Mouse (Mus musculus) testis, adult 2 months (tissue): ENCODE results near the gene Aurkb. TPM values are rescaled to one million over a fixed set of nuclear protein-coding genes. Genes with fewer than 3 reads are reported as not detected.

ENCODE experiments used
- H3K27ac ChIP-seq: fragments of 200-500 bp; 2 replicates; pipeline ENCODE4 v1.5.1; 2012; ENCODE audit warnings: low read depth, low read length; ENCODE audit not compliant: control insufficient read depth, insufficient read depth
- H3K27me3 ChIP-seq: fragments of 200-500 bp; 2 replicates; pipeline ENCODE4 v1.6.1; 2012; ENCODE audit warnings: mild to moderate bottlenecking, low read length, moderate library complexity; ENCODE audit not compliant: control insufficient read depth, insufficient read depth
- H3K36me3 ChIP-seq: fragments of 200-500 bp; 2 replicates; pipeline ENCODE4 v1.6.1; 2012; ENCODE audit warnings: mild to moderate bottlenecking, low read length; ENCODE audit not compliant: control insufficient read depth, insufficient read depth
- H3K4me1 ChIP-seq: fragments of 200-500 bp; 2 replicates; pipeline ENCODE4 v1.6.1; 2012; ENCODE audit warnings: low read length; ENCODE audit not compliant: control insufficient read depth, insufficient read depth
- H3K4me3 ChIP-seq: fragments of 200-500 bp; 2 replicates; pipeline ENCODE4 v1.5.1; 2012; ENCODE audit warnings: low read depth, mild to moderate bottlenecking, low read length, moderate library complexity, mixed read lengths; ENCODE audit not compliant: control insufficient read depth
- CTCF ChIP-seq: fragments of 200-500 bp; IDR thresholded peaks from 2 replicates; pipeline ENCODE4 v1.5.1; 2012; ENCODE audit warnings: low read depth, mild to moderate bottlenecking, inconsistent platforms, low read length, moderate library complexity; ENCODE audit not compliant: control insufficient read depth, insufficient read depth, insufficient replicate concordance
- POLR2A ChIP-seq: fragments of 200-500 bp; IDR thresholded peaks from 2 replicates; pipeline ENCODE4 v1.6.1; 2012; ENCODE audit warnings: low read depth, mild to moderate bottlenecking, inconsistent platforms, low read length, moderate library complexity; ENCODE audit not compliant: control insufficient read depth
- polyA plus RNA-seq: library from polyadenylated mRNA; depleted of rRNA; stranded (reverse); fragments of >200 nt; gene quantifications from 2 replicates; pipeline ENCODE4 v1.2.3, GENCODE M21; 2012

Gene Aurkb
- polyA plus RNA-seq, 1 experiment = 15.2 TPM

DNA sequence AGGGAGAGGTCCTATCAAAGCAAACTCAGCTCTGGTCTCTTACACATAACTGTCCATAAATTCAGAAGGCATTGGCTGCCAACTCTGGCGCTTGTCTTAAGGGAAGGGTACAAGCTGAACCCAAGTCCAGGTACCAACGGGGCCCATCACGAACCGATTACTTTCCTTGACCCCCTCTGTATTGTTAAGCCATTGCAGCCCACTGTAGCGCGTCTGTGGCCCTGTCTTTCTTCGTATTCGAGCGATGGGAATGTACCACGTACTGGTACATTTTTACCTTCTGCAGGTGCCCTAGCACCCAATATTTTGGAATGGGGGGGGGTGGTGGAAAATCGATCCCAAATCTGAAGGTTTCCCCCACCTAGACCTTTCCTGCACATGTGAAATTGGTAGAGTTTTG is 26.8 kb downstream of the Aurkb start:
- TF ChIP-seq CTCF = no peak
- no peak for TF ChIP-seq POLR2A
- Histone ChIP-seq H3K36me3 (peaks cover 3% of the 10 kb centered on the region), H3K4me1 (peaks cover 10% of the 10 kb centered on the region), H3K4me3 (peak overlapping the region; percentile 64), H3K27ac (no peak overlapping the region), H3K27me3 (no peaks in the 10 kb centered on the region)

DNA sequence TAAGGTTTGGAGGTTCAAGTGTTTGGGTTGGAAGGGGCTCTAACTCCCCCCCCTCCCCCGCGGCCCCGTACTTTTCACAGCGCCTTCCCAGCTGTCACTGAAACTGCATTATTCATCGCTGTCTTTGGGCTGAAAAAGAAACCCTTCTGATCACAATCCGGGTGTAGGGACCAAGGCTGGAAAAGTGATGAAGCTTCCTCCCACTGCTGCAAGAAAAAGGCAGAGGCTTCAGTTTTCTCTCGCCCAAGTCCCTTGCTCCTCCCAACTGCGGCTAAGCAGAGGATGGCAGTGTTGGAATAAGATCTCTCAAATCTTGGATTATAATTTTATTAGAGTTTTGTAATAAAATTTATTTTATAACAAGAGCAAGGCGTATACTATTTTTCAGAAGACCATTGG is 27.2 kb downstream of the Aurkb start:
- no peak for TF ChIP-seq CTCF
- TF ChIP-seq POLR2A = no peak
- Histone ChIP-seq H3K36me3 (peaks cover 3% of the 10 kb centered on the region), H3K4me1 (peaks cover 10% of the 10 kb centered on the region), H3K27ac (no peak overlapping the region), H3K4me3 (peak overlapping the region; percentile 50; the same call in 1 of the 2 replicates), H3K27me3 (no peaks in the 10 kb centered on the region)

DNA sequence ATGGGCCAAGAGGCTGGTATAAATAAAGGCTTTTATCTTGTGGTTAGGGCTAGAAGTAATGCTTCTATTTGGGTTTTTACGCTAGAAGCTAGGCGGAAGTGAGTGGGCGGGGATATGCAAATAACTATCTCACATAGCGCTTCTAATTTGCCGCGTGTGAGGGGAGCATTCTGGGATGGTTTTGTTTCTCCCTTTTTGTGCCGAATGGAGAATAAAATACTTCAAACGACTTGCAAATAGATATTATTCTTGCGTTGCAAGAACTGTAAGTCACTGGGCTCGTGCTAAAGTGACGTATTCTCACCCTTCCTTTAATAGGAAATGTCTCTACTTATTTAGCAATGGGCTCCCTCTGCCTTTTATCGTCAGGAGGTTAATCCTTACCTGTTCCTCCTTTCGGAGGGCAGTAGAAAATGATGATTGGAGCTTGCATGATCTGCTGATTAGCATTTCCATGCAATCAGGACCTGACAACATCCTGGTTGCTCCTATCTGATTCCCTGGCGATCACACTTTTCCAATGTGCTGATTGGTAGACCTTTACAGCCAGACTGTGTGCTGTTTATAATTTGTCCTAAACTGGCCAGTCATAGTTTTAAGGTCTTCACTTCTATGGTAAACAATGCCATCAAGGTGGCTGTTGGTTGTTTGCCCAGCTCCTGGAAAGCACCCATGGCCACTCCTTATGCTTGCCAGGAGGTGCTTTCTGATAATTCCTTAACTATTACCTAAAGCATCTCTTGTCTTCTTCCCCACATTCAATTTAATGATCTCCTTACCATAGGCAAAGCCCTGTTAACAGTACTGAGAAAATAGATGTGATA is 27.8 kb downstream of the Aurkb start:
- peak overlapping the region; percentile 64 for H3K27ac ChIP-seq
- H3K36me3 ChIP-seq = peaks cover 3% of the 10 kb centered on the region
- H3K4me3 ChIP-seq = no peak overlapping the region; the same call in 1 of the 2 replicates
- H3K4me1 ChIP-seq = peaks cover 10% of the 10 kb centered on the region
- TF ChIP-seq CTCF (no peak), POLR2A (no peak)
- H3K27me3 ChIP-seq = no peaks in the 10 kb centered on the region

DNA sequence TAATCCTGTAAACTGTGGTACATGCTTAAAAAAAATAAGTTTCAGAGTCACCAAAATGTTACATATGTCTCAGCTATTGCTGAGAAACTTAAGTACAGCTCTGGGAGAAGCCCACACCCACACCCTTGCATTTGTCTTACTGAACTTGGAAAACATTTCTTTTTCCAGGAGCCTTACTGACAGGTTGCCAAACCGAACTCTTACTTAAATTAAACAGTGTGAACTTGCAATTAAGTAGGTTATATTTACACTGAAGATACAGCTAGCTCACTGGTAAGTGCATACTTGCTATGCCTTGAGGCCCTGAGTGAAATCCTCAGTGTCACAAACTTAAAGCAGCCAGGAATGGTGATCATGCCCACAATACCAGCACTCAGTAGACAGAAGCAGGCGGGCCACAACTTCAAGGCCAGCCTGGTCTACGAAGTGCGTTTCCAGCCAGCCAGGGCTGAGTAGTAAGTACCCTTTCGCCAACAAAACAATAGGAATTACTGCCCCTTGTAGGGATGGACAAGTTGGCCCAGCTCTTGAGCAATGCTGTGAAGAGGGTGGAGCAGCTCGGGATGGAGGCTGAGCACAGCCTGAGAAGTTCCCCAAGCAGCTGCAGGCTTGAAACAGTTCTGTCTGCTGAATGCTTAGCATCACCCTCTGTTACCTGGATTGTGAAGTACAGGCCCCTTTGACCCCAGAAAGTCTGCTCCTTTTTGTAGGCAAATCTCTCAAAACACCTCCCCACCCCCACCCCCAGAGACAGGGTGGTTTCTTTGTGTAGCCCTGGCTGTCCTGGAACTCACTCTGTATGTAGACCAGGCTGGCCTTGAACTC is 28.7 kb downstream of the Aurkb start:
- peaks cover 10% of the 10 kb centered on the region for H3K4me1 ChIP-seq
- TF ChIP-seq POLR2A = no peak

DNA sequence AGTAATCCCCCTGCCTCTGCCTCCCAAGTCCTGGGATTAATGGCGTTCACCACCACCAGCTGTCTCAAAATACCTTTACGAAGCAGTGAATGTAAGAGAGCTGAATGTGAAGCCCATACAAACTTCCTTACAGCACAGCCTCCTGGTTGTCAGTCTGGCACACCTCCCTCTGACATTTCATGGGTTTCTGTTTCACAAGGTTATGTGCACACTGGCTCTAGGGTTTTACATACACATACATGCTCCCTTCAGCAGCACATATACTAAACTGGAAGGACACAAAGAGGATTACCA is 29.3 kb downstream of the Aurkb start:
- Histone ChIP-seq H3K4me1 (peaks cover 10% of the 10 kb centered on the region), H3K27ac (no peak overlapping the region), H3K4me3 (no peak overlapping the region), H3K36me3 (peaks cover 3% of the 10 kb centered on the region), H3K27me3 (no peaks in the 10 kb centered on the region)
- TF ChIP-seq POLR2A (no peak), CTCF (no peak)

More for the DNA sequence above, 28.7 kb downstream of the Aurkb start:
- Histone ChIP-seq H3K36me3 (peaks cover 3% of the 10 kb centered on the region), H3K4me3 (no peak overlapping the region), H3K27me3 (no peaks in the 10 kb centered on the region), H3K27ac (no peak overlapping the region)

DNA sequence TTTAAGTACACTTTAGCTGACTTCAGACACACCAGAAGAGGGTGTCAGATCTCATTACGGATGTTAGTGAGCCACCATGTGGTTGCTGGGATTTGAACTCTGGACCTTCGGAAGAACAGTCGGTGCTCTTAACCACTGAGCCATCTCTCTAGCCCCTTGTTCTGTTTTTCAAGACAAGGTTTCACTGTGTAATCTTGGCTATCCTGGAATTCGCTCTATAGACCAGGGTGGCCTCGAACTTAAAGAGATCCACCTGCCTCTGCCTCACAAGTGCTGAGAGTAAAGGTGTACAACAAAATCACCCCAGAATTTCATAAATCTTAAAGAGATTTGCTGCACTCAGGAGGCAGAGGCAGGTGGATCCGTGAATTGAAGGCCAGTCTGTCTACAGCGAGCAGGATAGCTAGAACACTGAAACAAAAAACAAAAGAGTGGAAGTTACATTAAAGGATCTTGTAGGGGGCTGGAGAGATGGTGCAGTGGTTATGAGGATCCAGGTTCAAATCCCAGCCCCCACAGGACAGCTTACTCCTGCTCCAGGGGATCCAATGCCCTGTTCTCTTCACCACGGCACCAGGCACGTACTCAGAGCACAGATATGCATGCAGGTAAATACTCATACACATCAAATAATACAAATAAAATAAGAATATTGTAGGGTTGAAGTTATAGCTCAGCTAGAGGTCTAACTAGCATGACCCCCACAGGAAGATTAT is 30.5 kb downstream of the Aurkb start:
- Histone ChIP-seq H3K27ac (no peak overlapping the region), H3K4me3 (no peak overlapping the region), H3K36me3 (no peaks in the 10 kb centered on the region), H3K27me3 (no peaks in the 10 kb centered on the region), H3K4me1 (peaks cover 8% of the 10 kb centered on the region)
- TF ChIP-seq CTCF (no peak), POLR2A (no peak)

DNA sequence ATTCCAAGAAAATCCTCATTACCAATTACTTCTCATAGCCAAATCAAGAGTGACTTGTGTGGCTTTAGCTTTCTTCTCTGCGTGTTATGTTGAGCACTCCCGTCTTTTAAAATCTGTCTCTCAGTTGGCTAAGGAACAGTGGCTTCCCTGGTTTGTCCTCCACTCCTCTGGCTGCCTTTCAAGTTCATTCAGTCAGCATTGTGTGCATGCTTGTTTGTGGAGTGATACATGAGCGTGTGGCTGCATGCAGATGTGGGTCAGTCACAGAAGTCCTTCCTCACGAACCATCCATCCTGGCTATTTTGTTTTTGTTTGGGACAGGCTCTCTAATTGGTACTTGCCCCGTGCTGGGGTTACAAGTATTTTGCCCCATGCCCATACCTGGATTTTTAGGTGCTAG is 31.1 kb downstream of the Aurkb start:
- Histone ChIP-seq H3K4me3 (no peak overlapping the region), H3K27me3 (no peaks in the 10 kb centered on the region), H3K4me1 (peaks cover 5% of the 10 kb centered on the region), H3K27ac (no peak overlapping the region), H3K36me3 (no peaks in the 10 kb centered on the region)
- TF ChIP-seq CTCF = no peak
- TF ChIP-seq POLR2A = no peak
